Mouse (Mus musculus) midbrain, embryonic 15.5 days (tissue): Measurements from ENCODE around the gene Arl4d. TPM values are rescaled to one million over a fixed set of nuclear protein-coding genes. Genes with fewer than 3 reads are reported as not detected.
"Not testable (repeated sequence)": the region's sequence is repeated elsewhere in the genome, so short reads cannot be mapped to it uniquely, and the experiment has no call there.

Experiments
- ATAC-seq: fragments of 200-750 bp; cut with Nextera tagmentation; replicated peaks from 2 replicates; pipeline ENCODE4 v1.8.0; 2017; ENCODE audit warnings: moderate TSS enrichment
- H3K27ac ChIP-seq: fragments of 300-500 bp; sonication (generic); 2 replicates; pipeline ENCODE4 v1.5.1; 2015; ENCODE audit warnings: mild to moderate bottlenecking, inconsistent platforms
- H3K27me3 ChIP-seq: fragments of 300-500 bp; sonication (generic); replicated peaks from 2 replicates; pipeline ENCODE4 v1.6.1; 2015; ENCODE audit warnings: inconsistent platforms
- H3K36me3 ChIP-seq: fragments of 300-500 bp; sonication (generic); replicated peaks from 2 replicates; pipeline ENCODE4 v1.6.1; 2015; ENCODE audit warnings: inconsistent platforms
- H3K4me1 ChIP-seq: fragments of 300-500 bp; sonication (generic); 2 replicates; pipeline ENCODE4 v1.6.1; 2015; ENCODE audit warnings: inconsistent platforms
- H3K4me2 ChIP-seq: fragments of 300-500 bp; sonication (generic); 2 replicates; pipeline ENCODE4 v1.6.1; 2015; ENCODE audit warnings: inconsistent platforms, mild to moderate bottlenecking, moderate library complexity
- H3K4me3 ChIP-seq: fragments of 300-500 bp; sonication (generic); 2 replicates; pipeline ENCODE4 v1.5.1; 2015; ENCODE audit warnings: mild to moderate bottlenecking, inconsistent platforms
- H3K9ac ChIP-seq: fragments of 300-500 bp; sonication (generic); 2 replicates; pipeline ENCODE4 v1.6.1; 2015; ENCODE audit warnings: mild to moderate bottlenecking, inconsistent platforms
- H3K9me3 ChIP-seq: fragments of 300-500 bp; sonication (generic); 2 replicates; pipeline ENCODE4 v1.6.1; 2016; ENCODE audit warnings: inconsistent platforms
- WGBS: fragments of 180-500 bp; shearing (Covaris S2); methylation state at CpG from one replicate; pipeline ENCODE4 v1.1.7; 2015; ENCODE audit warnings: mixed read lengths; 5-methylcytosine and 5-hydroxymethylcytosine counted together
- polyA plus RNA-seq: library from polyadenylated mRNA; unstranded; fragments of >200 nt; fragmentation: Nextera tagmentation; extraction: Ambion mirVana; gene quantifications from 2 replicates; pipeline ENCODE4 v1.2.1, GENCODE M21; 2015

Gene Arl4d
- polyA plus RNA-seq, 1 experiment from 2014 or later, result 5.0 TPM

DNA sequence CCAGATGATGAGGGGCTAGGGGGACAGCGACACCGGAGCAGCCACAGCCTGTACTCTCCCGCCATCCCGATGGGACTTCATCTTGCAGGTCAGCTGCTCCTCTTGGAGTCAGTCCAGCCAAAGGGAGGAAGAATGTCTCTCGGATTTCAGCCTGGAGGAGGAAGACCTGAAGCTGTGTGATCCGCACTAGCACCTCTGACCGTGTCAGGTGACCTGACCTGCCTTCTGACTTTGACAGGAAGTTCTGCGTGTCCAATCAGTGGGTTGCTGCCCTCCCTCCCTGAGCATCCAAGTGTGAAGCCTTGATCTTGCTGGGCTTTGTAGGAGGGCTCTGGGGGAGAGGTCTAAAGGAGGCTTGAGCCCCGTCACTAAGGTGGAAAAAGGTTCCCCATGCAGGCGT, 29.7 kb upstream of the Arl4d start:
- no peaks in the 10 kb centered on the region for H3K36me3 ChIP-seq
- no peaks in the 10 kb centered on the region for H3K9me3 ChIP-seq
- no peak for ATAC-seq
- H3K4me1 ChIP-seq, result peaks cover under 1% of the 10 kb centered on the region; the same call in 1 of the 2 replicates
- no peak overlapping the region for H3K4me3 ChIP-seq
- no peak overlapping the region for H3K27ac ChIP-seq
- 75% methylated on average over 10 of the region's 10 CpGs for WGBS
- H3K27me3 ChIP-seq, result no peaks in the 10 kb centered on the region
- no peak overlapping the region for H3K4me2 ChIP-seq
- H3K9ac ChIP-seq, result no peak overlapping the region

DNA sequence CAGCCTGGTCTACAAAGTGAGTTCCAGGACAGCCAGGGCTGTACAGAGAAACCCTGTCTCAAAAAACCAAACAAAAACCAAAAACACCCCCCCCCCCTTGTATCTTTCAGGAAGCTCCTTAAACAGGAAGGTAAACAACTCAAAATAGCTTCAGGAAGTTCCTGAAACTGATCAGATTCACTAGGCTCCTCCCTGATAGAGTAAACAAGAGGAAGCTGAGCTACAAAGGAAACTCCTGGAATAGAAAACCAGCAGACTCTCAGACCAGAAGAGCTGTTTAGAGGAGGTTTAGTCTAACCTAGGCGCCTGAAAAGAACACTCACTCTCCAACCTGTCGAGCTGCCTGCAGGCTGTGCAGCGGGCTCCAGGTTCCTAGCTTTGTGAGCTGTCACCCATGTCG, 25.6 kb upstream of the Arl4d start:
- no peak overlapping the region for H3K4me3 ChIP-seq
- no peak overlapping the region for H3K27ac ChIP-seq
- no peaks in the 10 kb centered on the region for H3K27me3 ChIP-seq
- no peak for ATAC-seq
- no peak overlapping the region for H3K4me2 ChIP-seq
- WGBS, result 96% methylated on average over 4 of the region's 4 CpGs
- H3K36me3 ChIP-seq, result no peaks in the 10 kb centered on the region
- H3K9ac ChIP-seq, result no peak overlapping the region
- H3K9me3 ChIP-seq, result no peaks in the 10 kb centered on the region
- peaks cover 10% of the 10 kb centered on the region; the same call in 1 of the 2 replicates for H3K4me1 ChIP-seq

DNA sequence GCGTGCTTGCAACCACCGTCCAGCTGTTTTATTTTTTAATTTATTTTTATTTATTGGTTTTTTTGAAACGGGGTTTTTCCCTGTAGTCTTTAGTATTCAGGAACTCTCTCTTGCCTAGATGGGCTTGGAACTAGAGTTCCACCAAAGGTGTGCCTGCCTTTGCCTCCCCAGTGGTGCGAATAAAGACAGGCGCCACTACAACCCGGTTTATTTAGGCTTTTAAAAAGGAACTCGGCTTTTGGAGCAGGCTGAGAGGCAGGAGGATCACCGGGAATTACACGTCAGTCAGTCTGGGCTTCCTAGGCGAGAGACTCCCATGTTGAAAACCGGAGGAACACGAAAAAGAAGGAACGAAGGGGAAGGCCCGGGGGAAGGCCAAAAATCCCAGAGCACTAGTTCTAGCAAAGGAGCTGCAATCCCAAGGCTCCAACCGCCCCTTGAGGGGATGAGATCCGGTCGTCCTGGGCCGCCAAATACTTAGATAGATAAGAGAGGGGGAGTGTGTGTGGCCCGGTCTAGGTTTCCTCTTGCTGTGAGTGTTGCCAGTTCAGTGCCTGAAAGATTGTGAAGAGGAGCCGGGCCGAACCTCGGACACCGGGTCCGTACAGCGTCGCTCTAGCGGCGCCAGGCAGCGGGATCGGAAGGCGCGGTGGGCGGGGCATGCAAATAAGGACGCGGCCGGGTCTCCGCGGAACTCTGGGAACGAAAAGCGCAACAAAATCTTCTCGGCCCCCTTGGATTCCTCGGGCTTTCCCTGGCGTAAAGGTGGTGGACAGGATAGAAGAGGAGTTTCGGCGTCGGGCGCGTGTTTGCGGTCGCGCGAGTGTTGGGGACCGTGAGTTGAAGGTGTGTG, 24.3 kb upstream of the Arl4d start:
- peak; percentile 83 for ATAC-seq
- H3K27me3 ChIP-seq, H3K9me3 ChIP-seq, H3K36me3 ChIP-seq: not testable (repeated sequence)
- peak overlapping the region; percentile 88 for H3K27ac ChIP-seq
- H3K4me1 ChIP-seq, result peaks cover 10% of the 10 kb centered on the region; the same call in 1 of the 2 replicates
- peak overlapping the region; percentile 49 for H3K4me2 ChIP-seq
- peak overlapping the region; percentile 39 for H3K9ac ChIP-seq
- 4% methylated on average over 52 of the region's 53 CpGs for WGBS
- peak overlapping the region; percentile 35 for H3K4me3 ChIP-seq

DNA sequence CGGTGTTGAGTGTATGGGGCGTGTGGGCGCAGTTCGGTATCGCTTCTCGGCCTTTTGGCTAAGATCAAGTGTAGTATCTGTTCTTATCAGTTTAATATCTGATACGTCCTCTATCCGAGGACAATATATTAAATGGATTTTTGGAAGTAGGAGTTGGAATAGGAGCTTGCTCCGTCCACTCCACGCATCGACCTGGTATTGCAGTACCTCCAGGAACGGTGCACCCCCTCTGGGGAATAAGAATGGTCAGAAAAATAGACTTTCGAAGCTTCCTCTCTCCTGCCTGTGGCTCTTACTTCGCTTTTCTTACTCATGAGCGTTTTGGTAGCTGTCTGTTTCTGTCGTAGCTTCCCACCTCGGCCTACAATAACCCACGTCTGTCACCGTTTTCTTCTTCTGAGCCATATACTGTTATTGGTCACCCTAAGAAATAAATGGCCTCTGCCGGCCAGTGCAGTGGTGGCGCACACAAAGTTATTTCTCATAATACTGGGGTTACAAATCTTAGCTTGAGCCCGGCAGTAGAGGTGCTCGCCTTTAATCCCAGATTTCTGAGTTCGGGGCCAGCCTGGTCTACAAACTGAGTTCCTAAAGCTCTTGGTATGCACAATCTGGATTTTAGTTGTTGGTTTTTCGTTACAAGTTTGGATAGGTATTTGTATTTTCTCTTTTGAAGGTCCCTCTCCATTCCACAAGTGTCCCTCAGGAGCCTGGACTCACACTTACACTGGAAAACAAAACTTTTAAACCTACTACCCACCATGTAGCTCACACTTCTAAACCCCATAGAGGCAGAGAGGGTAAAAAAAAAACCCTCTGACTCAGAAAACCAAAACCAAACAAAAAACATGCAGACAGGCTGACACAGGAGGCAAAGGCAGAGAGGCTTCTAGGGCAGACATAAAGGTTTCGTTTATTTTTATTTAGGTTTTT, 23.4 kb upstream of the Arl4d start:
- 6% methylated on average over 13 of the region's 26 CpGs for WGBS
- not testable (repeated sequence) for H3K27me3 ChIP-seq, H3K9me3 ChIP-seq, H3K36me3 ChIP-seq
- Histone ChIP-seq H3K27ac (peak overlapping the region; percentile 88), H3K4me1 (peaks cover 15% of the 10 kb centered on the region), H3K4me2 (peak overlapping the region; percentile 49), H3K4me3 (peak overlapping the region; percentile 35; the same call in 1 of the 2 replicates), H3K9ac (0 out of 2 replicates have a peak overlapping the region, but pooled peaks have one; percentile 39)
- ATAC-seq, result peak; percentile 81

GRCm38 (mm10) chr11:101642931-101643330, 22.4 kb upstream of the Arl4d start:
- no peak for ATAC-seq
- Histone ChIP-seq H3K9me3 (no peaks in the 10 kb centered on the region), H3K27me3 (no peaks in the 10 kb centered on the region), H3K4me3 (no peak overlapping the region), H3K36me3 (no peaks in the 10 kb centered on the region), H3K4me2 (no peak overlapping the region), H3K9ac (no peak overlapping the region), H3K4me1 (peaks cover 15% of the 10 kb centered on the region), H3K27ac (no peak overlapping the region)
- 45% methylated on average over 5 of the region's 5 CpGs for WGBS

DNA sequence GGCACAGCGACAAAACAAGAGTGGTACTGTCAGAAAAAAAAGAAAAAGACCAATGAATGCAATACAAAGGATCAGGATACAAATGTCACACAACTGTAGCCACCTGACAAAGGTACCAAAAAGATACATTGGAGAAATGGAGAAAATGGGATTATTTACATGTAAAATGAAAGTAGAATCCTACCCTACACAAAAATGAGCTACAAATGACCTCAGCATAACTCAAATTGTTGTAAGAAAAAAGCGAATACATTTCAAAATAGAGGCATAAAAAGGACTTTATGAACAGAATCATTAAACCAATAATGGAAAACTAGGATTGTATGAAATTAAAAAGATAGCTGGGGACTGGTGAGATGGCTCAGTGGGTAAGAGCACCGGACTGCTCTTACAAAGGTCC, 20.8 kb upstream of the Arl4d start:
- Histone ChIP-seq H3K27me3 (no peaks in the 10 kb centered on the region), H3K4me3 (no peak overlapping the region), H3K27ac (peak overlapping the region; percentile 79; the same call in 1 of the 2 replicates), H3K4me2 (no peak overlapping the region), H3K9me3 (no peaks in the 10 kb centered on the region), H3K4me1 (peaks cover 15% of the 10 kb centered on the region), H3K9ac (no peak overlapping the region), H3K36me3 (no peaks in the 10 kb centered on the region)
- ATAC-seq, result no peak
- 62% methylated on average over 3 of the region's 3 CpGs for WGBS

DNA sequence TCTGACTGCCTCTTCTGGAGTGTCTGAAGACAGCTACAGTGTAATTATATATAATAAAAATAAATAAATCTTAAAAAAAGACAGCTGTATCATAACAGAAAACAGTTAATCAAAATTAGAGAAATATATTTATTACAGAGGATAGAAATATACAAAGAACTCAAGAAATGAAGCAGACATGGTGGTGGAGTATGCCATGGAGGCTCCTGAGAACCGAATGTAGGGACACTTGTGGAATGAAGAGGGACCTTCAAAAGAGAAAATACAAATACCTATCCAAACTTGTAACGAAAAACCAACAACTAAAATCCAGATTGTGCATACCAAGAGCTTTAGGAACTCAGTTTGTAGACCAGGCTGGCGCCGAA, 20.3 kb upstream of the Arl4d start:
- 2% methylated on average over 4 of the region's 4 CpGs for WGBS
- H3K4me1 ChIP-seq, result peaks cover 15% of the 10 kb centered on the region
- H3K4me3 ChIP-seq, H3K4me2 ChIP-seq, H3K9ac ChIP-seq, ATAC-seq, H3K9me3 ChIP-seq, H3K36me3 ChIP-seq, H3K27me3 ChIP-seq: not testable (repeated sequence)
- H3K27ac ChIP-seq, result peak overlapping the region; percentile 79

DNA sequence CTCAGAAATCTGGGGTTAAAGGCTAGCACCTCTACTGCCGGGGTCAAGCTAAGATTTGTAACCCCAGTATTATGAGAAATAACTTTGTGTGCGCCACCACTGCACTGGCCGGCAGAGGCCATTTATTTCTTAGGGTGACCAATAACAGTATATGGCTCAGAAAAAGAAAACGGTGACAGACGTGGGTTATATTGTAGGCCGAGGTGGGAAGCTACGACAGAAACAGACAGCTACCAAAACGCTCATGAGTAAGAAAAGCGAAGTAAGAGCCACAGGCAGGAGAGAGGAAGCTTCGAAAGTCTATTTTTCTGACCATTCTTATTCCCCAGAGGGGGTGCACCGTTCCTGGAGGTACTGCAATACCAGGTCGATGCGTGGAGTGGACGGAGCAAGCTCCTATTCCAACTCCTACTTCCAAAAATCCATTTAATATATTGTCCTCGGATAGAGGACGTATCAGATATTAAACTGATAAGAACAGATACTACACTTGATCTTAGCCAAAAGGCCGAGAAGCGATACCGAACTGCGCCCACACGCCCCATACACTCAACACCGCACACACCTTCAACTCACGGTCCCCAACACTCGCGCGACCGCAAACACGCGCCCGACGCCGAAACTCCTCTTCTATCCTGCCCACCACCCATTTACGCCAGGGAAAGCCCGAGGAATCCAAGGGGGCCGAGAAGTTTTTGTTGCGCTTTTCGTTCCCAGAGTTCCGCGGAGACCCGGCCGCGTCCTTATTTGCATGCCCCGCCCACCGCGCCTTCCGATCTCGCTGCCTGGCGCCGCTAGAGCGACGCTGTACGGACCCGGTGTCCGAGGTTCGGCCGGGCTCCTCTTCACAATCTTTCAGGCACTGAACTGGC, 19.7 kb upstream of the Arl4d start:
- H3K9me3 ChIP-seq, H3K27me3 ChIP-seq, H3K36me3 ChIP-seq: not testable (repeated sequence)
- H3K4me2 ChIP-seq, result peak overlapping the region; percentile 47
- H3K27ac ChIP-seq, result peak overlapping the region; percentile 93
- WGBS, result under 1% methylated on average over 43 of the region's 56 CpGs
- ATAC-seq, result peak; percentile 86
- H3K4me3 ChIP-seq, result peak overlapping the region; percentile 36
- peaks cover 15% of the 10 kb centered on the region for H3K4me1 ChIP-seq
- peak overlapping the region; percentile 44 for H3K9ac ChIP-seq

GRCm38 (mm10) chr11:101646283-101646794, 19.0 kb upstream of the Arl4d start:
- 11% methylated on average over 16 of the region's 16 CpGs for WGBS

GRCm38 (mm10) chr11:101647093-101647492, 18.2 kb upstream of the Arl4d start:
- WGBS, result 93% methylated on average over 10 of the region's 10 CpGs
- not testable (repeated sequence) for H3K9me3 ChIP-seq, ATAC-seq, H3K27me3 ChIP-seq, H3K9ac ChIP-seq, H3K36me3 ChIP-seq, H3K4me2 ChIP-seq, H3K4me3 ChIP-seq
- Histone ChIP-seq H3K4me1 (peaks cover 12% of the 10 kb centered on the region), H3K27ac (peak overlapping the region; percentile 93)

More at GRCm38 (mm10) chr11:101646283-101646794, 19.0 kb upstream of the Arl4d start:
- not testable (repeated sequence) for H3K36me3 ChIP-seq, H3K9me3 ChIP-seq, ATAC-seq, H3K27me3 ChIP-seq
- peak overlapping the region; percentile 44 for H3K9ac ChIP-seq
- peaks cover 12% of the 10 kb centered on the region for H3K4me1 ChIP-seq
- H3K27ac ChIP-seq, result peak overlapping the region; percentile 93
- H3K4me3 ChIP-seq, result peak overlapping the region; percentile 36
- H3K4me2 ChIP-seq, result peak overlapping the region; percentile 47

DNA sequence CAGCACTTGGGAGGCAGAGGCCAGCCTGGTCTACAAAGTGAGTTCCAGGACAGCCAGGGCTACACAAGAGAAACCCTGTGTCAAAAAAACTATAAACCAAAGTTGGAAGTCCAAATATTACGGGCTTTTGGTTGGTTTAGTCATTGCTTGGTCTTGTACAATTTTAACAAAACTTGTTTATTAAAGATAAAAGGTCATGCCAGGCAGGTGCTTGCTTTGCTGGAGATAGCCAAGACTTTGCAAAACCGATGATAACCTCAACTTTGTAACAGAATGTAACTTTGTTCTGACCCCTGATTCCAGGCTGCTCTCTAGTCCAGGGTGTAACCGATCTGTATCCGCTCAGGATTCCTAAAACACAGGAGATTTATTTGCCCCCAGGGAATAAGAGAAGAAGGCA, 9.0 kb upstream of the Arl4d start:
- no peak overlapping the region for H3K27ac ChIP-seq
- peaks cover 6% of the 10 kb centered on the region for H3K4me1 ChIP-seq
- WGBS, result 96% methylated on average over 4 of the region's 4 CpGs
- no peak overlapping the region for H3K4me2 ChIP-seq
- H3K9ac ChIP-seq, result no peak overlapping the region
- H3K4me3 ChIP-seq, result no peak overlapping the region
- no peaks in the 10 kb centered on the region for H3K9me3 ChIP-seq
- no peaks in the 10 kb centered on the region for H3K36me3 ChIP-seq
- ATAC-seq, result no peak
- no peaks in the 10 kb centered on the region for H3K27me3 ChIP-seq
